In genomic region chr1:130716218-130716512, GRCm38 (mm10) we compare ENCODE assay signal across 10 mouse cellular contexts. TPM values are rescaled to one million over a fixed set of nuclear protein-coding genes. Genes with fewer than 3 reads are reported as not detected.
DNase-seq lines count a peak whose midpoint lies in the region; ATAC-seq and TF ChIP-seq lines count a peak whose summit lies in the region.
"Had no signal": no experiment of that assay in that cellular context is flagged by ENCODE, and none has a peak within 500 bp of the region (broad histone marks: within the 10 kb centered on the region; RNA-seq: fewer than 3 reads in every experiment).

No protein-coding gene starts in this region.

- peak overlapping the region; percentile 89 for H3K27ac ChIP-seq in liver, adult 2 months (replicated peaks; ENCODE audit: insufficient read depth, low read depth, low read length)
- H3K27ac ChIP-seq in embryonic fibroblast, embryonic 13.5 days (ENCODE audit: insufficient read depth, low read length), result no peak overlapping the region
- H3K27ac ChIP-seq in limb, embryonic 11.5 days (replicated peaks; ENCODE audit: low read depth, low read length), result no peak overlapping the region
- peak overlapping the region; percentile 92 for H3K27ac ChIP-seq in neural tube, embryonic 13.5 days (replicated peaks)

- no peak; the same call in none of the 2 replicates for ATAC-seq in limb, embryonic 11.5 days (ENCODE audit: insufficient number of reproducible peaks, low FRiP score, low TSS enrichment, low read depth)
- peak; percentile 38 for ATAC-seq in neural tube, embryonic 13.5 days (ENCODE audit: low read depth)

- no peak for DNase-seq in liver, adult 2 months (ENCODE audit: extremely low read depth, low read depth, low spot score)
- DNase-seq in liver, result no peak
- DNase-seq in limb, embryonic 11.5 days (ENCODE audit: low spot score), result no peak
- no peak for DNase-seq in urinary bladder, postnatal 4 days (ENCODE audit: low spot score in 2 of 2)
- DNase-seq in layer of hippocampus, postnatal 25 days (ENCODE audit: extremely low spot score in 1 of 2, low spot score in 1 of 2), result no peak
- DNase-seq in adrenal gland, postnatal 14 days, result no peak

- H3K9ac ChIP-seq in liver, adult 2 months (ENCODE audit: low read depth, low read length), result peak overlapping the region; percentile 83
- H3K9ac ChIP-seq in limb, embryonic 11.5 days (ENCODE audit: low read length), result peak overlapping the region; percentile 93
- H3K9ac ChIP-seq in neural tube, embryonic 13.5 days, result peak overlapping the region; percentile 88

- peaks cover 8% of the 10 kb centered on the region; the same call in 1 of the 2 replicates for H3K36me3 ChIP-seq in liver, adult 2 months (ENCODE audit: control insufficient read depth, insufficient read depth, low read length)
- no peaks in the 10 kb centered on the region for H3K36me3 ChIP-seq in limb, embryonic 11.5 days (ENCODE audit: control insufficient read depth, insufficient read depth, low read length)
- H3K36me3 ChIP-seq in neural tube, embryonic 13.5 days, result peaks cover 23% of the 10 kb centered on the region

- peaks cover 18% of the 10 kb centered on the region; the same call in 1 of the 2 replicates for H3K79me2 ChIP-seq in liver, adult 2 months (ENCODE audit: control insufficient read depth, insufficient read depth, low read length)

- 2% methylated on average over 3 of the region's 3 CpGs for WGBS in liver, adult 2 months
- 0% methylated on average over 3 of the region's 3 CpGs for WGBS in limb, embryonic 11.5 days
- 1% methylated on average over 3 of the region's 3 CpGs for whole genome bisulfite sequencing in neural tube, embryonic 13.5 days

- peak overlapping the region; percentile 80 for H3K4me3 ChIP-seq in liver, adult 2 months (ENCODE audit: insufficient read depth, low read depth, low read length)
- H3K4me3 ChIP-seq in embryonic fibroblast, embryonic 13.5 days (ENCODE audit: insufficient read depth, low read length), result peak overlapping the region; percentile 91
- peak overlapping the region; percentile 84 for H3K4me3 ChIP-seq in limb, embryonic 11.5 days (ENCODE audit: low read depth, low read length)
- H3K4me3 ChIP-seq in neural tube, embryonic 13.5 days, result peak overlapping the region; percentile 71

- no peak for TF ChIP-seq POLR2A in liver, adult 2 months (IDR thresholded peaks at IDR 0.05; ENCODE audit: extremely low read depth, insufficient read depth, low read length)
- TF ChIP-seq POLR2A in embryonic fibroblast, embryonic 13.5 days (IDR thresholded peaks at IDR 0.05; ENCODE audit: low read depth, low read length), result no peak

- H3K4me2 ChIP-seq in limb, embryonic 11.5 days (ENCODE audit: low read depth, severe bottlenecking), result peak overlapping the region; percentile 99
- peak overlapping the region; percentile 99 for H3K4me2 ChIP-seq in neural tube, embryonic 13.5 days

- no peaks in the 10 kb centered on the region for H3K27me3 ChIP-seq in liver, adult 2 months (ENCODE audit: control insufficient read depth, insufficient read depth, low read length)
- no peaks in the 10 kb centered on the region for H3K27me3 ChIP-seq in limb, embryonic 11.5 days (ENCODE audit: control insufficient read depth, insufficient read depth, low read length)
- no peaks in the 10 kb centered on the region for H3K27me3 ChIP-seq in neural tube, embryonic 13.5 days

- no peaks in the 10 kb centered on the region for H3K9me3 ChIP-seq in limb, embryonic 11.5 days (ENCODE audit: control insufficient read depth, low read length)
- H3K9me3 ChIP-seq in neural tube, embryonic 13.5 days, result no peaks in the 10 kb centered on the region

- H3K4me1 ChIP-seq in liver, adult 2 months (ENCODE audit: control insufficient read depth, insufficient read depth, low read length), result peaks cover 8% of the 10 kb centered on the region
- H3K4me1 ChIP-seq in embryonic fibroblast, embryonic 13.5 days (ENCODE audit: control insufficient read depth, insufficient read depth, low read length), result no peaks in the 10 kb centered on the region; the same call in 1 of the 2 replicates
- peaks cover 2% of the 10 kb centered on the region; the same call in 1 of the 2 replicates for H3K4me1 ChIP-seq in limb, embryonic 11.5 days (ENCODE audit: control insufficient read depth, insufficient read depth, low read length)
- H3K4me1 ChIP-seq in neural tube, embryonic 13.5 days (replicated peaks), result peaks cover 42% of the 10 kb centered on the region

- no peak for TF ChIP-seq CTCF in liver, adult 2 months (IDR thresholded peaks at IDR 0.05; ENCODE audit: low read depth, low read length)
- TF ChIP-seq CTCF in embryonic fibroblast, embryonic 13.5 days (IDR thresholded peaks at IDR 0.05; ENCODE audit: borderline replicate concordance, insufficient read depth, low read length), result no peak

RNA-seq across cellular contexts. Expression of gene Gm29427, which starts 0.6 kb away (rescaled TPM):
- 0.20 TPM in 1 of 2 replicates, not detected in the other for total RNA-seq in liver, adult 2 months (2014; rRNA removed)
- not detected in 2 replicates for polyA plus RNA-seq in liver, adult 2 months (2012; rRNA removed)
- polyA plus RNA-seq in embryonic fibroblast, embryonic 13.5 days (2011; ENCODE audit: insufficient read length, low read depth, missing spikeins), result not detected in 2 replicates
- polyA plus RNA-seq in limb, embryonic 11.5 days (2014; fragmentation: Nextera tagmentation; extraction: Ambion mirVana), result not detected in 2 replicates
- not detected in 2 replicates for polyA plus RNA-seq in neural tube, embryonic 13.5 days (2015; fragmentation: Nextera tagmentation; extraction: Ambion mirVana)
- under 1 TPM in 1 of 2 experiments, not detected in 1; 0.31 TPM for total RNA-seq in layer of hippocampus, postnatal 25 days (2021)
- not detected in 2 replicates for total RNA-seq in adrenal gland, postnatal 14 days (2021)
- total RNA-seq: neutrophil, adult 5-6 weeks had no signal
- polyA plus RNA-seq: brain, embryonic 14.5 days had no signal

RNA-seq across cellular contexts. Expression of gene Yod1, which starts 1.0 kb away (rescaled TPM):
- total RNA-seq in liver, adult 2 months (2014; rRNA removed), result 8.9 and 9.0 TPM in 2 replicates
- polyA plus RNA-seq in liver, adult 2 months (2012; rRNA removed), result 1.3 and 1.4 TPM in 2 replicates
- 4.9 and 6.5 TPM in 2 replicates for polyA plus RNA-seq in embryonic fibroblast, embryonic 13.5 days (2011; ENCODE audit: insufficient read length, low read depth, missing spikeins)
- polyA plus RNA-seq in limb, embryonic 11.5 days (2014; fragmentation: Nextera tagmentation; extraction: Ambion mirVana), result 5.9 and 7.2 TPM in 2 replicates
- polyA plus RNA-seq in neural tube, embryonic 13.5 days (2015; fragmentation: Nextera tagmentation; extraction: Ambion mirVana), result 18.1 and 19.0 TPM in 2 replicates
- total RNA-seq in layer of hippocampus, postnatal 25 days (2021), result 10 to 100 TPM; 15.3 to 17.6 TPM
- 9.8 and 10.1 TPM in 2 replicates for total RNA-seq in adrenal gland, postnatal 14 days (2021)

RNA-seq across cellular contexts. Expression of gene Pfkfb2, which starts 12.9 kb away (rescaled TPM):
- total RNA-seq in liver, adult 2 months (2014; rRNA removed), result 17.8 and 19.5 TPM in 2 replicates
- 5.3 and 8.5 TPM in 2 replicates for polyA plus RNA-seq in liver, adult 2 months (2012; rRNA removed)
- 12.7 and 16.1 TPM in 2 replicates for polyA plus RNA-seq in embryonic fibroblast, embryonic 13.5 days (2011; ENCODE audit: insufficient read length, low read depth, missing spikeins)
- 4.5 and 5.8 TPM in 2 replicates for polyA plus RNA-seq in limb, embryonic 11.5 days (2014; fragmentation: Nextera tagmentation; extraction: Ambion mirVana)
- 19.5 and 20.9 TPM in 2 replicates for polyA plus RNA-seq in neural tube, embryonic 13.5 days (2015; fragmentation: Nextera tagmentation; extraction: Ambion mirVana)
- 10 to 100 TPM; 38.6 to 53.6 TPM for total RNA-seq in layer of hippocampus, postnatal 25 days (2021)
- 19.5 and 23.1 TPM in 2 replicates for total RNA-seq in adrenal gland, postnatal 14 days (2021)

RNA-seq across cellular contexts. Expression of gene AA986860, which starts 15.6 kb away (rescaled TPM):
- 0.65 and 0.74 TPM in 2 replicates for total RNA-seq in liver, adult 2 months (2014; rRNA removed)
- 0.18 and 0.25 TPM in 2 replicates for polyA plus RNA-seq in liver, adult 2 months (2012; rRNA removed)
- polyA plus RNA-seq in embryonic fibroblast, embryonic 13.5 days (2011; ENCODE audit: insufficient read length, low read depth, missing spikeins), result 0.75 and 1.8 TPM in 2 replicates
- 0.34 and 0.59 TPM in 2 replicates for polyA plus RNA-seq in limb, embryonic 11.5 days (2014; fragmentation: Nextera tagmentation; extraction: Ambion mirVana)
- 0.49 and 1.4 TPM in 2 replicates for polyA plus RNA-seq in neural tube, embryonic 13.5 days (2015; fragmentation: Nextera tagmentation; extraction: Ambion mirVana)
- 1 to 10 TPM; 1.7 to 2.2 TPM for total RNA-seq in layer of hippocampus, postnatal 25 days (2021)
- 2.1 and 2.7 TPM in 2 replicates for total RNA-seq in adrenal gland, postnatal 14 days (2021)

RNA-seq across cellular contexts. Expression of gene C4bp, which starts 54.7 kb away (rescaled TPM):
- total RNA-seq in liver, adult 2 months (2014; rRNA removed), result 368 and 394 TPM in 2 replicates
- polyA plus RNA-seq in liver, adult 2 months (2012; rRNA removed), result 151 and 182 TPM in 2 replicates
- 0.73 TPM in 1 of 2 replicates, not detected in the other for polyA plus RNA-seq in embryonic fibroblast, embryonic 13.5 days (2011; ENCODE audit: insufficient read length, low read depth, missing spikeins)
- not detected in 2 replicates for polyA plus RNA-seq in limb, embryonic 11.5 days (2014; fragmentation: Nextera tagmentation; extraction: Ambion mirVana)
- polyA plus RNA-seq in neural tube, embryonic 13.5 days (2015; fragmentation: Nextera tagmentation; extraction: Ambion mirVana), result not detected in 2 replicates
- total RNA-seq in layer of hippocampus, postnatal 25 days (2021), result 1 to 10 TPM in 1 of 2 experiments, under 1 TPM in 1; 0.89 to 1.1 TPM
- total RNA-seq in adrenal gland, postnatal 14 days (2021), result 1.7 and 31.3 TPM in 2 replicates
- total RNA-seq: neutrophil, adult 5-6 weeks had no signal

Comparison
In these comparisons a context has a peak if more than half of its experiments do, and no peak if none do; other contexts are left out.
1. H3K27ac ChIP-seq: peak in liver, adult 2 months (single experiment) and neural tube, embryonic 13.5 days (single experiment); none in embryonic fibroblast, embryonic 13.5 days (single experiment) and limb, embryonic 11.5 days (single experiment).
2. Peak in every context shown above with its lines, with median percentiles within 50 percentile points of each other: H3K4me3 ChIP-seq and H3K9ac ChIP-seq.